Mouse (Mus musculus): ENCODE measurements around the gene Acod1. TPM values are rescaled to one million over a fixed set of nuclear protein-coding genes. Genes with fewer than 3 reads are reported as not detected.

Acod1 gene
- total RNA-seq, 2 experiments from 2014 or later, result not detected

DNA sequence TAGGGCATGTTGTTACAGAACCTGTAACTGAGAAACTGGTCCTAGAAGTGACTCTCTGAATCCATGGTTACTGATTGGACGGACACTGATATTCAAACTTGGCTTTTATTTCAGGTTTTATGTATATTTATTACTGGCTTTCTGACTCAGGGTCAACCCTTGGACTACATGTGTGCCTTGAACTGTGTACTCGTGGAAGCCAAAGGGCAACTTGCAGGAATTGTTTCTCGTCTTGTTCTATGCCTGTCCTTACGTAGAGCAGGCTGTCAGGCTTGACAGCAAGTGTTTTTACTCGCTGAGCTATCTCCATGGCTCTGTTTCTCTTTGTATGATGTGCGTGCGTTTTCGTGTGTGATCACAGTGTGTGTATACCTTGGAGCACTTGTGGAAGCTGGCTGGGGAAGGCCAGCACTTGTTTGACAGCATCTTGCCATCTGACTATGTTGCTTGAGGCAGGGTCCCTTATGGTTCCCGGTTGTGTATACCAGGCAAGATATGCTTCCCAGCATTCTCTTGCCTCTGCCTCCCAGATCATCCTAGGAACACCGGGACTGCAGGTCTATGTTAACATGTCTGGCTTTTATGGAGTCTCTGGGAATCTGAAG is 56.1 kb downstream of the Acod1 start:
- no peak for DNase-seq

Other genes with a start within 250 kb of the Acod1 start
- gene Kctd12, start 64.3 kb upstream of the Acod1 start, total RNA-seq (2021), result 10 to 100 TPM; 58.2 to 58.8 TPM
- gene Cln5, start 23.2 kb downstream of the Acod1 start, total RNA-seq (2021), result 10 to 100 TPM; 17.8 to 18.3 TPM
- 10 to 100 TPM; 57.6 to 59.7 TPM for gene Fbxl3, start 52.6 kb downstream of the Acod1 start, total RNA-seq (2021)